In the genomic region with DNA sequence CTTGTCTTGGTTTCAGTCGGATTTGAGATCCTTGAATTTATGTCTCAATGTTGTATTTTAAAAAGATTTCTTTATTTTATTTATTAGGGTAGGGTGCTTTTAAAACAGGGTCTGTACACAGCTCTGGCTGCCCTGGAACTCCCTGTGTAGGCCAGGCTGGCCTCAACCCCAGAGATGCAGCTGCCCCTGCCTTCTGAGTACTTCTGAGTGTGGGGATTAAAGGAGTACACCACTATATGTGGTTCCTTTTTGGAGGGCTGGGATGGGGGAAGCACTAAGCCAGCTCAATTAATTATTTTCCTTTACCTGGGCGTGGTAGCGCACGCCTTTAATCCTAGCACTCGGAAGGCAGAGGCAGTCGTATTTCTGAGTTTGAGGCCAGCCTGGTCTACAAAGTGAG, we compare ENCODE assay signal across 12 mouse cellular contexts. TPM values are rescaled to one million over a fixed set of nuclear protein-coding genes. Genes with fewer than 3 reads are reported as not detected.
DNase-seq lines count a peak whose midpoint lies in the region; ATAC-seq and TF ChIP-seq lines count a peak whose summit lies in the region.
"Had no signal": no experiment of that assay in that cellular context is flagged by ENCODE, and none has a peak within 500 bp of the region (broad histone marks: within the 10 kb centered on the region; RNA-seq: fewer than 3 reads in every experiment).

No protein-coding gene starts in this region.

- no peak for TF ChIP-seq CTCF in E14TG2a.4 (conservative IDR thresholded peaks at IDR 0.05; ENCODE audit: low read length)
- TF ChIP-seq CTCF in bone marrow, adult 2 months (IDR thresholded peaks at IDR 0.05; ENCODE audit: control insufficient read depth, insufficient read depth, low read length), result no peak

- H3K9me3 ChIP-seq in hindbrain, embryonic 14.5 days (ENCODE audit: control insufficient read depth, low read length), result no peaks in the 10 kb centered on the region
- H3K9me3 ChIP-seq in hindbrain, embryonic 13.5 days, result no peaks in the 10 kb centered on the region
- H3K9me3 ChIP-seq in E14TG2a.4 (ENCODE audit: low read length), result no peaks in the 10 kb centered on the region
- no peaks in the 10 kb centered on the region for H3K9me3 ChIP-seq in limb, embryonic 15.5 days
- H3K9me3 ChIP-seq: G1E had no signal

- no peak for TF ChIP-seq POLR2A in bone marrow, adult 2 months (IDR thresholded peaks at IDR 0.05; ENCODE audit: borderline replicate concordance, control insufficient read depth, low read depth, low read length)

- no peak overlapping the region for H3K4me3 ChIP-seq in hindbrain, embryonic 14.5 days (replicated peaks; ENCODE audit: low read length)
- H3K4me3 ChIP-seq in hindbrain, embryonic 13.5 days, result no peak overlapping the region
- H3K4me3 ChIP-seq in E14TG2a.4 (replicated peaks; ENCODE audit: low read length), result peak overlapping the region; percentile 97
- H3K4me3 ChIP-seq in bone marrow, adult 2 months (replicated peaks; ENCODE audit: control insufficient read depth, low read depth, low read length), result peak overlapping the region; percentile 34
- H3K4me3 ChIP-seq in limb, embryonic 15.5 days, result 0 out of 2 replicates have a peak overlapping the region, but pooled peaks have one; percentile 74

- ATAC-seq in hindbrain, embryonic 14.5 days (ENCODE audit: low FRiP score), result no peak
- no peak for ATAC-seq in hindbrain, embryonic 13.5 days (ENCODE audit: low FRiP score)
- no peak for ATAC-seq in limb, embryonic 15.5 days (ENCODE audit: insufficient number of reproducible peaks, low FRiP score, low TSS enrichment, low read depth)

- no peak overlapping the region for H3K9ac ChIP-seq in hindbrain, embryonic 14.5 days
- no peak overlapping the region for H3K9ac ChIP-seq in hindbrain, embryonic 13.5 days
- H3K9ac ChIP-seq in limb, embryonic 15.5 days, result no peak overlapping the region

- peaks cover 16% of the 10 kb centered on the region; the same call in 1 of the 2 replicates for H3K36me3 ChIP-seq in hindbrain, embryonic 14.5 days (replicated peaks; ENCODE audit: control insufficient read depth, insufficient read depth)
- peaks cover 2% of the 10 kb centered on the region; the same call in 1 of the 2 replicates for H3K36me3 ChIP-seq in hindbrain, embryonic 13.5 days
- H3K36me3 ChIP-seq in E14TG2a.4 (ENCODE audit: insufficient read depth, low read length), result peaks cover 65% of the 10 kb centered on the region
- H3K36me3 ChIP-seq in limb, embryonic 15.5 days, result peaks cover 17% of the 10 kb centered on the region

- no peak overlapping the region for H3K27ac ChIP-seq in hindbrain, embryonic 14.5 days
- H3K27ac ChIP-seq in hindbrain, embryonic 13.5 days, result no peak overlapping the region
- no peak overlapping the region for H3K27ac ChIP-seq in bone marrow, adult 2 months (ENCODE audit: control insufficient read depth, insufficient read depth, low read depth, low read length, poor library complexity)
- H3K27ac ChIP-seq in limb, embryonic 15.5 days, result no peak overlapping the region

- H3K27me3 ChIP-seq in hindbrain, embryonic 14.5 days (ENCODE audit: control insufficient read depth, insufficient read depth, low read length), result no peaks in the 10 kb centered on the region
- no peaks in the 10 kb centered on the region for H3K27me3 ChIP-seq in hindbrain, embryonic 13.5 days
- no peaks in the 10 kb centered on the region for H3K27me3 ChIP-seq in E14TG2a.4 (ENCODE audit: insufficient read depth, low read length)
- no peaks in the 10 kb centered on the region for H3K27me3 ChIP-seq in limb, embryonic 15.5 days

- H3K4me2 ChIP-seq in hindbrain, embryonic 14.5 days (replicated peaks), result 0 out of 2 replicates have a peak overlapping the region, but pooled peaks have one; percentile 99
- H3K4me2 ChIP-seq in hindbrain, embryonic 13.5 days, result no peak overlapping the region
- no peak overlapping the region for H3K4me2 ChIP-seq in limb, embryonic 15.5 days

- H3K4me1 ChIP-seq in hindbrain, embryonic 14.5 days (replicated peaks; ENCODE audit: control insufficient read depth, insufficient read depth, low read length), result 0 out of 2 replicates have a peak, but pooled peaks cover 7% of the 10 kb centered on the region
- peaks cover 8% of the 10 kb centered on the region; the same call in 1 of the 2 replicates for H3K4me1 ChIP-seq in hindbrain, embryonic 13.5 days (replicated peaks)
- H3K4me1 ChIP-seq in E14TG2a.4 (replicated peaks; ENCODE audit: low read depth, low read length), result peaks cover 61% of the 10 kb centered on the region
- H3K4me1 ChIP-seq in bone marrow, adult 2 months (ENCODE audit: control insufficient read depth, insufficient read depth, low read length), result no peaks in the 10 kb centered on the region; the same call in 1 of the 2 replicates
- peaks cover 11% of the 10 kb centered on the region; the same call in 1 of the 2 replicates for H3K4me1 ChIP-seq in limb, embryonic 15.5 days

- no peak for DNase-seq in hindbrain, embryonic 14.5 days (ENCODE audit: low spot score)
- no peak for DNase-seq in embryo, embryonic 10.5 days (ENCODE audit: low spot score)
- DNase-seq in adrenal gland, postnatal 10 days, result no peak
- DNase-seq: gastrocnemius, postnatal 14 days; kidney, adult 9 months; lung, postnatal 36 days; thymus, postnatal 4 days had no signal

- whole genome bisulfite sequencing in hindbrain, embryonic 14.5 days, result 95% methylated on average over 6 of the region's 6 CpGs
- 96% methylated on average over 6 of the region's 6 CpGs for WGBS in hindbrain, embryonic 13.5 days
- 87% methylated on average over 6 of the region's 6 CpGs for WGBS in bone marrow, adult 2 months
- WGBS in limb, embryonic 15.5 days, result 90% methylated on average over 6 of the region's 6 CpGs

RNA-seq across cellular contexts. Expression of a gene that starts 2.2 kb away (rescaled TPM):
- 33.0 and 39.3 TPM in 2 replicates for polyA plus RNA-seq in hindbrain, embryonic 14.5 days (2014; fragmentation: Nextera tagmentation; extraction: Ambion mirVana)
- 43.5 and 46.8 TPM in 2 replicates for polyA plus RNA-seq in hindbrain, embryonic 13.5 days (2015; fragmentation: Nextera tagmentation; extraction: Ambion mirVana)
- 165 and 172 TPM in 2 replicates for polyA plus RNA-seq in bone marrow, adult 2 months (2011; ENCODE audit: insufficient read depth, insufficient read length, low replicate concordance, missing spikeins)
- polyA plus RNA-seq in limb, embryonic 15.5 days (2015; fragmentation: Nextera tagmentation; extraction: Ambion mirVana), result 103 and 116 TPM in 2 replicates
- total RNA-seq in adrenal gland, postnatal 10 days (2021), result 10 to 100 TPM; 38.9 to 43.4 TPM

RNA-seq across cellular contexts. Expression of a gene that starts 27.0 kb away (rescaled TPM):
- 22.0 and 26.5 TPM in 2 replicates for polyA plus RNA-seq in hindbrain, embryonic 14.5 days (2014; fragmentation: Nextera tagmentation; extraction: Ambion mirVana)
- polyA plus RNA-seq in hindbrain, embryonic 13.5 days (2015; fragmentation: Nextera tagmentation; extraction: Ambion mirVana), result 21.8 and 23.4 TPM in 2 replicates
- polyA plus RNA-seq in bone marrow, adult 2 months (2011; ENCODE audit: insufficient read depth, insufficient read length, low replicate concordance, missing spikeins), result 11.0 and 24.0 TPM in 2 replicates
- 11.8 and 12.3 TPM in 2 replicates for polyA plus RNA-seq in limb, embryonic 15.5 days (2015; fragmentation: Nextera tagmentation; extraction: Ambion mirVana)
- total RNA-seq in adrenal gland, postnatal 10 days (2021), result 10 to 100 TPM; 14.5 to 18.3 TPM

RNA-seq across cellular contexts. Expression of a gene that starts 27.8 kb away (rescaled TPM):
- 9.4 and 11.6 TPM in 2 replicates for polyA plus RNA-seq in hindbrain, embryonic 14.5 days (2014; fragmentation: Nextera tagmentation; extraction: Ambion mirVana)
- 14.5 and 16.1 TPM in 2 replicates for polyA plus RNA-seq in hindbrain, embryonic 13.5 days (2015; fragmentation: Nextera tagmentation; extraction: Ambion mirVana)
- 7.6 and 11.3 TPM in 2 replicates for polyA plus RNA-seq in bone marrow, adult 2 months (2011; ENCODE audit: insufficient read depth, insufficient read length, low replicate concordance, missing spikeins)
- polyA plus RNA-seq in limb, embryonic 15.5 days (2015; fragmentation: Nextera tagmentation; extraction: Ambion mirVana), result 8.0 and 9.5 TPM in 2 replicates
- 10 to 100 TPM in 1 of 2 experiments, 1 to 10 TPM in 1; 8.4 to 13.8 TPM for total RNA-seq in adrenal gland, postnatal 10 days (2021)

RNA-seq across cellular contexts. Expression of a gene that starts 35.4 kb away (rescaled TPM):
- polyA plus RNA-seq in hindbrain, embryonic 14.5 days (2014; fragmentation: Nextera tagmentation; extraction: Ambion mirVana), result 67.8 and 70.4 TPM in 2 replicates
- polyA plus RNA-seq in hindbrain, embryonic 13.5 days (2015; fragmentation: Nextera tagmentation; extraction: Ambion mirVana), result 60.3 and 62.3 TPM in 2 replicates
- polyA plus RNA-seq in bone marrow, adult 2 months (2011; ENCODE audit: insufficient read depth, insufficient read length, low replicate concordance, missing spikeins), result 12.7 and 26.8 TPM in 2 replicates
- 48.7 and 49.2 TPM in 2 replicates for polyA plus RNA-seq in limb, embryonic 15.5 days (2015; fragmentation: Nextera tagmentation; extraction: Ambion mirVana)
- 10 to 100 TPM; 38.7 to 47.4 TPM for total RNA-seq in adrenal gland, postnatal 10 days (2021)

RNA-seq across cellular contexts. Expression of a gene that starts 44.3 kb away (rescaled TPM):
- polyA plus RNA-seq in hindbrain, embryonic 14.5 days (2014; fragmentation: Nextera tagmentation; extraction: Ambion mirVana), result 43.3 and 43.9 TPM in 2 replicates
- polyA plus RNA-seq in hindbrain, embryonic 13.5 days (2015; fragmentation: Nextera tagmentation; extraction: Ambion mirVana), result 55.5 and 61.5 TPM in 2 replicates
- polyA plus RNA-seq in bone marrow, adult 2 months (2011; ENCODE audit: insufficient read depth, insufficient read length, low replicate concordance, missing spikeins), result 10.8 and 43.9 TPM in 2 replicates
- polyA plus RNA-seq in limb, embryonic 15.5 days (2015; fragmentation: Nextera tagmentation; extraction: Ambion mirVana), result 51.4 and 51.7 TPM in 2 replicates
- 10 to 100 TPM; 40.8 to 44.6 TPM for total RNA-seq in adrenal gland, postnatal 10 days (2021)

Comparison
In these comparisons a context has a peak if more than half of its experiments do, and no peak if none do; other contexts are left out.
1. H3K4me3 ChIP-seq: peak in E14TG2a.4 (single experiment), bone marrow, adult 2 months (single experiment) and limb, embryonic 15.5 days (single experiment); none in hindbrain, embryonic 14.5 days (single experiment) and hindbrain, embryonic 13.5 days (single experiment).